Mouse (Mus musculus): ENCODE results near the gene Vti1a. TPM values are rescaled to one million over a fixed set of nuclear protein-coding genes. Genes with fewer than 3 reads are reported as not detected.

Vti1a gene
- polyA plus RNA-seq, 1 experiment from 2014 or later, result 19.6 TPM

DNA sequence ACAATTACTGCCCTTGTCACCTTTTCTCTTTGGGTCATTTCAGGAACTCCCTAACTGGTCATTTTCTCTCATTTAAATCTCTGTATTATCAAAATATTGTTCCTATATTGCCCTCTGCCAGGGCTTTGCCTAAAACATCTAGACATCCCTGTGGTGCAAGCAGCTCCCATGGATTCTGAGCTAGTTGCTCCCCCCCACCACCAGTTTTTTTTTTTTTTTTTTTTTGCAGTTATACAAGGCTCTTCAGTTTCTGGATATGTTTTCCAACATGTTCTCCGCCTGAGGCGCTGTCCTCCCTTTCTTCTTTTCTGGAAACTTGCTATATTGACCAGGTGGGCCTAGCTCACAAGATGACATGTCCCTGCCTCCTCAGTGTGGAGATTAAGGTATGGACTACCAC lies 2.4 kb upstream of the Vti1a start:
- peaks cover 32% of the 10 kb centered on the region for H3K36me3 ChIP-seq
- H3K4me3 ChIP-seq, result no peak overlapping the region
- no peak overlapping the region for H3K27ac ChIP-seq (ENCODE audit: poor library complexity, severe bottlenecking)
- 96% methylated on average over 2 of the region's 2 CpGs for WGBS
- peaks cover 23% of the 10 kb centered on the region for H3K4me1 ChIP-seq (replicated peaks)
- no peaks in the 10 kb centered on the region for H3K9me3 ChIP-seq (replicated peaks)
- no peak for ATAC-seq (ENCODE audit: insufficient number of reproducible peaks, low FRiP score)
- no peak overlapping the region for H3K9ac ChIP-seq
- no peak overlapping the region for H3K4me2 ChIP-seq
- no peaks in the 10 kb centered on the region for H3K27me3 ChIP-seq (replicated peaks)

DNA sequence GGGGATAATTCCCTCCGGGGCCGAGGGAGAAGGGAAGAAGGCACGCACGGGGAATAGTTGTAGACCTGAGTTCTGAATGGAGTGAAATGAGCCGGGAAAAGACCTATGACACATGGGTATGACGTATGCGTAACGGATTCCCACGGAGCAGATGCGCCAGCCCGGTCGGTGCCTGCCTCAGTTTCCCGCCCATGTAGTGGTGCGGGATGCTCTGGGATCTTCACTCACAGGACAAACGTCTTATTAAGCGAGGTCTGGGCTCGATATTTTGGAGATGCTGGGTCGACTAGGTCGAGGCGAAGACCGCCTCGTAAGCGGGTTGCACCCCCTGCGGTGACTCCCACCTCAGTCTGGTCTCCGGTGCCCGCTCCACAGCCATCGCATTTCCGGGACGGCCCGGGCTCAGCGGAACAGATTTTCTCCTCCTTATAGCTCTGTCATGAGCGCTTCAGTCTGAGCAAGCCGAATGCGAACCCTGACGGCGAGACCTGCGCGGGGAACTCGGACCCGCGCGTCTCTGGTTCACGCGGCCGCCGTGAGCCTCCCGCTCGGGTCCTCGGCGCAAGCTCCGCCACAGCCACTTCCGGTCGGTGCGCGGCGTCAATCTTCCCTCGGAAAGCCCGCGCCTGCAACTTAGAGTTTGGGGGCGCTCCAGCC lies 515 bp upstream of the Vti1a start, which contains the start of gene Zdhhc6:
Gene Zdhhc6, minus strand, starts transcription at position 581 of the 657 bp plus-strand sequence.
- Histone ChIP-seq H3K36me3 (peaks cover 13% of the 10 kb centered on the region), H3K27ac (ENCODE audit: poor library complexity, severe bottlenecking) (peak within 1 kb of the TSS; percentile 72), H3K4me1 (replicated peaks) (peaks cover 26% of the 10 kb centered on the region), H3K9ac (peak within 1 kb of the TSS; percentile 75), H3K9me3 (replicated peaks) (no peaks in the 10 kb centered on the region), H3K4me2 (peak within 1 kb of the TSS; percentile 98), H3K27me3 (replicated peaks) (no peaks in the 10 kb centered on the region), H3K4me3 (peak within 1 kb of the TSS; percentile 92)
- peak; percentile 81 for ATAC-seq (ENCODE audit: insufficient number of reproducible peaks, low FRiP score)
- WGBS, result under 1% methylated on average over 60 of the region's 60 CpGs

DNA sequence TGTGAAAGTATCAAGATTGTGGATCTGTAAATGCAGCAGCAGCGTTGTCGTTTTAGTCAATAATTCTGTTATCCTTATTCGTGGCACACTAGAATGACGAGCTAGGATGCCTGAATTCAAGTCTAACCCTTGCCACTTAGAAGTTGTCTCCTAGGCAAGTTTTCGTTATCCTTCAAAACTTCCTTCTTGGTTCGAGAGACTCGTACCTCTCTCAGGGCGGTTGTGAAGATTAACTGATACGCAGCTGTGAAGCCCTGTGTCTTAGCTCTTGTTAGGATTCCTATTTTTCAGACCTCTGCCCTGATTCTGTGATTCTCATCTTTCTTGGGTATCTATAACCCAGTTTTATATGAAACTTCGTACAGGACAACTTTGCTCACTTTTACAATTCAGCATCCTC lies 806 bp downstream of the Vti1a start:
- H3K4me2 ChIP-seq, result peak overlapping the region; percentile 98
- ATAC-seq (ENCODE audit: insufficient number of reproducible peaks, low FRiP score), result no peak
- H3K27me3 ChIP-seq (replicated peaks), result no peaks in the 10 kb centered on the region
- H3K27ac ChIP-seq (ENCODE audit: poor library complexity, severe bottlenecking), result no peak overlapping the region
- peaks cover 26% of the 10 kb centered on the region for H3K4me1 ChIP-seq (replicated peaks)
- peak overlapping the region; percentile 92 for H3K4me3 ChIP-seq
- H3K36me3 ChIP-seq, result peaks cover 2% of the 10 kb centered on the region; the same call in 1 of the 2 replicates
- WGBS, result 44% methylated on average over 10 of the region's 10 CpGs
- no peak overlapping the region for H3K9ac ChIP-seq
- H3K9me3 ChIP-seq (replicated peaks), result no peaks in the 10 kb centered on the region

DNA sequence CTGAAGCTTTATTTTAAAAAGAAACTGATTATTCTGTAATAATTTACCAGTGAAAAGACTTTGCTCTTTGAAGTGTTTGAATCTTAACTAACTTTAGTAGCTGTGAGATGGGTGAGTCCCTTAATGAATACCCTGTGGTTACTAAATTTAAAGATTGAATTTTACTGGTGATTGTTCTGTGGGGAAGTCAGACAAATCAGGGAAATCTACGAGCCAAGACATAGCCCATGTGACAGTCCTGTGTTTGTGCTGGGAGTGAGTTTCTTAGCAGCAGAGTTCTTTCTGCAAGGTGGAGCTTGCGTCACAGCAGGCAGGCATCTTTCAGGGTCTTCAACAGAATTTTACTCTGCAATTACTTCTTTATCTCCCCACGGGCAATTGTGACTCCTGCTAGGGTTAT lies 2.9 kb downstream of the Vti1a start:
- Histone ChIP-seq H3K4me3 (no peak overlapping the region), H3K9ac (no peak overlapping the region), H3K36me3 (peaks cover 15% of the 10 kb centered on the region; the same call in 1 of the 2 replicates), H3K4me1 (replicated peaks) (peaks cover 18% of the 10 kb centered on the region), H3K9me3 (replicated peaks) (no peaks in the 10 kb centered on the region), H3K27me3 (replicated peaks) (no peaks in the 10 kb centered on the region), H3K27ac (ENCODE audit: poor library complexity, severe bottlenecking) (no peak overlapping the region), H3K4me2 (no peak overlapping the region)
- ATAC-seq (ENCODE audit: insufficient number of reproducible peaks, low FRiP score), result no peak
- 58% methylated on average over 3 of the region's 3 CpGs for WGBS

DNA sequence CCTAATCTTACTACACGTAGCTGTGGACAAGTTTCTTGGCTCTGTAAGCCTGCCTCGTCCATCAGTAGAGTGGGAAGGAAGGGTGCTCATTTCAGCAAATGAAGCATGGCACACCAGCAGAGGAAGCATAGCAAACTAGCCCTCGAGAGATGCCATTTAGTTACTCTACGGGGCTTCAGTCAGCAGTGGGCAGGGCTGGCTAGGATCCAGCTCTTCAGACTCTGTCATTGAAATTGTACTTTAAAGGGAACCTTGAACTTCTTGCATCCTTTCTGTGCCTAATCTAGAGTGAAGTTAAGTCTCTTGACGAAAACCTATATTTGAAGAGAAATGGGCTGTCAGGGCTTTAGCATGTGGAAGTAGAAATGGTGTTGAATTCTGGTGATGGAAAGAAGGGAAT lies 3.4 kb downstream of the Vti1a start:
- H3K9me3 ChIP-seq (replicated peaks), result no peaks in the 10 kb centered on the region
- H3K4me2 ChIP-seq, result no peak overlapping the region
- peaks cover 18% of the 10 kb centered on the region for H3K36me3 ChIP-seq
- H3K4me1 ChIP-seq (replicated peaks), result peaks cover 16% of the 10 kb centered on the region
- H3K9ac ChIP-seq, result no peak overlapping the region
- no peak overlapping the region for H3K27ac ChIP-seq (ENCODE audit: poor library complexity, severe bottlenecking)
- H3K27me3 ChIP-seq (replicated peaks), result no peaks in the 10 kb centered on the region
- H3K4me3 ChIP-seq, result no peak overlapping the region
- 61% methylated on average over 5 of the region's 5 CpGs for WGBS
- ATAC-seq (ENCODE audit: insufficient number of reproducible peaks, low FRiP score), result no peak

DNA sequence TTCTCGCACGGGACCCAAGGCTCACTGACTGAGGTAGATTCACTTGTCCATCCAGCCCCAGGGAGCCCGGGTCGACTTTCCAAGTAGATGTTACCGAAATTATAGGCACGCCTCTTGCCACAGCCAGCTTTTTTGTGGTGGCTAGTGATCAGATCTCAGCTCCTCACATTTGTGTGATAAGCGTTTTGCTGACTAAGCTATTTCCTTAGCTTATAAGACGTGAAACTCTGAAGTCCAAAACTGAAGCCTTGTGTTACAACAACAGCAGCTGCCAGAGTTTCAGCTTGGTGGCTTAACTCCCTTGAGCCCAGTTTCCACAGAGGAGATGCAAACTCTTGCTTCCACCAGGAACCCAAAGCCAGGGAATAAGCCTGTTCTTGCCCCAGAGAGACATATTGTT lies 6.5 kb downstream of the Vti1a start:
- Histone ChIP-seq H3K27ac (ENCODE audit: poor library complexity, severe bottlenecking) (no peak overlapping the region), H3K4me1 (replicated peaks) (0 out of 2 replicates have a peak, but pooled peaks cover 4% of the 10 kb centered on the region), H3K4me2 (no peak overlapping the region), H3K36me3 (peaks cover 22% of the 10 kb centered on the region), H3K27me3 (replicated peaks) (no peaks in the 10 kb centered on the region), H3K9ac (no peak overlapping the region), H3K4me3 (no peak overlapping the region), H3K9me3 (replicated peaks) (no peaks in the 10 kb centered on the region)
- 91% methylated on average over 8 of the region's 8 CpGs for WGBS
- ATAC-seq (ENCODE audit: insufficient number of reproducible peaks, low FRiP score), result no peak

DNA sequence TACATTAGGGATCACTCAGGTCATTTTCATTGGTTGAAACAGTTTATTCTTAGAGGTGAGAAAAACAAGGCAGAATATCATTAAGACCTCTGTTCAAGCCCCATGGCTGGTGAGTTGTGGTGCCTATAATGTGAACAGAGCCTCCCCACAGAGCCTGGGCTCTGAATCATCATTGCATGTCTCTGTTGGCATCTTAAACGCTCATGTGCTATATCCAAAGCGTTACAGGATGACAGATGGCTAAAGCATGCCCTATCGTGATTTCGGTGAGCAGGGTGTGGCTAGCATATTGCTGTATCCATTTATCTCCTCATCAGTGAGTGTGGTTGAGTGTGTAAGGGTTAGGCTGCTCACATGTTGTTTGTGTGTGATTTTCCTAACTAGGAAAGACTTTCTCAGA lies 11.4 kb downstream of the Vti1a start:
- Histone ChIP-seq H3K27me3 (replicated peaks) (no peaks in the 10 kb centered on the region), H3K27ac (ENCODE audit: poor library complexity, severe bottlenecking) (no peak overlapping the region), H3K9me3 (replicated peaks) (no peaks in the 10 kb centered on the region), H3K36me3 (peaks cover 47% of the 10 kb centered on the region), H3K4me3 (no peak overlapping the region), H3K4me1 (replicated peaks) (peaks cover 11% of the 10 kb centered on the region), H3K4me2 (no peak overlapping the region), H3K9ac (no peak overlapping the region)
- ATAC-seq (ENCODE audit: insufficient number of reproducible peaks, low FRiP score), result no peak
- 91% methylated on average over 4 of the region's 4 CpGs for WGBS

DNA sequence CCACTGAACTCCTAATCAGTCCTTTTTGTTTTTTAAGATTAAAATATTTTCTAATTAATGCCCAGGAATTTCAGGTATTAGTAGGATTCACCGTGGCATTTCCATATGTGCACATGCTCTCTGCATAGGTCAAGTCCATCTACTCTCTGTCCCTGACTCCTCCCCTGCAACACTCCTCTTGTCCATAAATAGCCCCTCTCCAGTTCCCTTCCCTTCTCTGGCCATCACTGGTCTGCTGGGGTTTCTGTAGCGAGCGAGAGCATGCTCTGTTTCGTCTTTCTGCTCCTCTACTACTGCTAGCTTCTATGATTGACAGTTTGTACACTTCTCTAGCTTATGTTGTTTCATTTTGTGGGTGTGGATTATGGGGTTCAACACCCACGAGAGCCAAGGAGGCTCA lies 15.7 kb downstream of the Vti1a start:
- WGBS, result 57% methylated on average over 5 of the region's 5 CpGs
- Histone ChIP-seq H3K4me1 (replicated peaks) (peaks cover 11% of the 10 kb centered on the region), H3K9me3 (replicated peaks) (no peaks in the 10 kb centered on the region), H3K4me3 (no peak overlapping the region), H3K4me2 (peak overlapping the region; percentile 14; the same call in 1 of the 2 replicates), H3K9ac (no peak overlapping the region), H3K27me3 (replicated peaks) (no peaks in the 10 kb centered on the region), H3K36me3 (peaks cover 29% of the 10 kb centered on the region), H3K27ac (ENCODE audit: poor library complexity, severe bottlenecking) (peak overlapping the region; percentile 73)
- peak; percentile 48; the same call in 1 of the 2 replicates for ATAC-seq (ENCODE audit: insufficient number of reproducible peaks, low FRiP score)

DNA sequence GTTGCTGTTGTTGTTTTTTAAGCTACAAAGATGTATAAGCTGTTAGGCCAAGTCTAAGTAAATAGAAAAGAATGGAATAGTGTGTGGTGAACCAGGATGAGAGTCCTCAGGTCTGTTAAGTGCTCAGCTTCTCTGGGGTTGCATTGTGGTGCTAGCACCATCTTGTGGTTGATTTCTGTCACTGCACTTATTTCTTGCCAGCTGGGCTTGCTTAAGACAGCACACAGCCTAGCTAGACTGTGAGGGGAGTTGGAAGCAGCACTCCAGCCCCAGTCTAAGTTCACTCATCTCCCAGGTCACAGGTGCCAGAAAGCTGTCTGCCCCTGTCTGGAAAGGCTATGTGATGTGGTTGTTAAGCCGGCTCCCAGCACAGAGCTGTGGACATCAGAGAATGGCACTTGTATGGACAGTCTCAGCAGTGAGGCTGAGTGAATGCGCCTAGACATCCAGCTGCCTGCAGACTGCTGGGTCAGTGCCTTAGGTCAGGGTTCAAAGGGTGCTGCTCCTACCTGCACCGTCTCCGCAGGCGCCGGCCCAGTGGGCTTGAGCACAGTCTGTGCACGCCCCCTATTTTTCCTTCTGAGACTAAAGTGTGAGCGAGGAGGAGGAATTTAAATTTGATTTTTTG lies 16.7 kb downstream of the Vti1a start:
- Histone ChIP-seq H3K4me1 (replicated peaks) (peaks cover 11% of the 10 kb centered on the region), H3K4me3 (no peak overlapping the region), H3K4me2 (no peak overlapping the region), H3K27ac (ENCODE audit: poor library complexity, severe bottlenecking) (no peak overlapping the region), H3K9ac (no peak overlapping the region), H3K9me3 (replicated peaks) (no peaks in the 10 kb centered on the region), H3K27me3 (replicated peaks) (no peaks in the 10 kb centered on the region), H3K36me3 (peaks cover 29% of the 10 kb centered on the region)
- ATAC-seq (ENCODE audit: insufficient number of reproducible peaks, low FRiP score), result peak; percentile 71; the same call in 1 of the 2 replicates
- 93% methylated on average over 8 of the region's 8 CpGs for WGBS

DNA sequence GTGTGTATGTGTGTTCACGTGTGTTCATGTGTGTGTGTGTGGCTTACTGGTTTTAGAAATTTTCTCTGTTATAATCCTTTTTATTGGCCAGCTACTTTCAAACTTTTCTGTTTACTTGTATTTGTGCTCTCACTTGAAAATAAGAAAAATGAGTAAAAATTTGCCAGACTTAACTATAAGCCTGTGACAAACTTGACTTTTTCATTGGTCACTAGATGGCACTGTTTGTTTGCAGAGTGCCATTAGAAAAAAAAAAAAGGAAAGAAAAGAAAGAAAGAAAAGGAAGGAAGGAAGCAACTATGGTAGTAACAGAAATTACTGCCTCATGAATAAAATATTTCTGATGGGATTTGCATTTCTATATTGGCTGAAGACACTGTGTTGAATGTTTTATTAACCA lies 19.8 kb downstream of the Vti1a start:
- Histone ChIP-seq H3K27ac (ENCODE audit: poor library complexity, severe bottlenecking) (no peak overlapping the region), H3K27me3 (replicated peaks) (no peaks in the 10 kb centered on the region), H3K4me3 (no peak overlapping the region), H3K9ac (no peak overlapping the region), H3K36me3 (0 out of 2 replicates have a peak, but pooled peaks cover under 1% of the 10 kb centered on the region), H3K4me2 (no peak overlapping the region), H3K4me1 (replicated peaks) (peaks cover 11% of the 10 kb centered on the region), H3K9me3 (replicated peaks) (no peaks in the 10 kb centered on the region)
- WGBS, result 91% methylated on average over 1 of the region's 1 CpGs
- ATAC-seq (ENCODE audit: insufficient number of reproducible peaks, low FRiP score), result no peak

DNA sequence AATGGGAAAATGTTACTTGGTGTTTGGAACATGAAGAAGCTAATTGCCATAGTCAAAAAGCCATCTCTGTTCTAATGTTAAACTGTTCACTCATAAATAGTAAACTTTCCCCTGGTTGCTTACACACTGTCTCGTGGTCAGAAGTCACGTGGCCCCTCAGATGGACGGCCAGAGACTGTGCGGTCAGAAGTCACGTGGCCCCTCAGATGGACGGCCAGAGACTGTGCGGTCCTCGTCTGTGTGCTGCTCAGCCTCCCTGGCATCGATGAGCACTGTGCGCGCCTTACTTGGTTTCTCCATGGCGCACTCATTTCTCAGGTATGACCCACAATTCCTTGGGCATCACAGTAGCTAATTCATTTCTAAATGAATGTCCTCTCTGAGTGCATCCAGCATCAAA lies 20.3 kb downstream of the Vti1a start:
- 90% methylated on average over 12 of the region's 12 CpGs for WGBS
- ATAC-seq (ENCODE audit: insufficient number of reproducible peaks, low FRiP score), result no peak
- Histone ChIP-seq H3K4me3 (no peak overlapping the region), H3K36me3 (no peaks in the 10 kb centered on the region), H3K27me3 (replicated peaks) (no peaks in the 10 kb centered on the region), H3K9ac (no peak overlapping the region), H3K27ac (ENCODE audit: poor library complexity, severe bottlenecking) (no peak overlapping the region), H3K4me2 (no peak overlapping the region), H3K4me1 (replicated peaks) (peaks cover 9% of the 10 kb centered on the region), H3K9me3 (replicated peaks) (no peaks in the 10 kb centered on the region)
